Mouse (Mus musculus): ENCODE measurements around the gene N4bp2. TPM values are rescaled to one million over a fixed set of nuclear protein-coding genes. Genes with fewer than 3 reads are reported as not detected.

Gene N4bp2
- polyA plus RNA-seq, 1 experiment from 2014 or later = 31.9 TPM

GRCm38 (mm10) chr5:65781769-65782715 is 18.7 kb downstream of the N4bp2 start:
- no peaks in the 10 kb centered on the region for H3K9me3 ChIP-seq (replicated peaks)
- ATAC-seq (ENCODE audit: insufficient number of reproducible peaks, low FRiP score) = no peak
- H3K27me3 ChIP-seq (replicated peaks) = no peaks in the 10 kb centered on the region
- H3K36me3 ChIP-seq = peaks cover 44% of the 10 kb centered on the region
- no peak overlapping the region for H3K4me3 ChIP-seq
- H3K4me2 ChIP-seq = no peak overlapping the region
- no peaks in the 10 kb centered on the region for H3K4me1 ChIP-seq (replicated peaks)
- 82% methylated on average over 13 of the region's 13 CpGs for WGBS
- no peak overlapping the region for H3K9ac ChIP-seq
- H3K27ac ChIP-seq (ENCODE audit: poor library complexity, severe bottlenecking) = no peak overlapping the region

GRCm38 (mm10) chr5:65790604-65791225 is 27.4 kb downstream of the N4bp2 start:
- Histone ChIP-seq H3K4me3 (no peak overlapping the region), H3K27me3 (replicated peaks) (no peaks in the 10 kb centered on the region), H3K9me3 (replicated peaks) (no peaks in the 10 kb centered on the region), H3K9ac (no peak overlapping the region), H3K36me3 (peaks cover 49% of the 10 kb centered on the region), H3K4me1 (replicated peaks) (no peaks in the 10 kb centered on the region), H3K27ac (ENCODE audit: poor library complexity, severe bottlenecking) (no peak overlapping the region), H3K4me2 (no peak overlapping the region)
- ATAC-seq (ENCODE audit: insufficient number of reproducible peaks, low FRiP score) = no peak
- 78% methylated on average over 16 of the region's 16 CpGs for WGBS

DNA sequence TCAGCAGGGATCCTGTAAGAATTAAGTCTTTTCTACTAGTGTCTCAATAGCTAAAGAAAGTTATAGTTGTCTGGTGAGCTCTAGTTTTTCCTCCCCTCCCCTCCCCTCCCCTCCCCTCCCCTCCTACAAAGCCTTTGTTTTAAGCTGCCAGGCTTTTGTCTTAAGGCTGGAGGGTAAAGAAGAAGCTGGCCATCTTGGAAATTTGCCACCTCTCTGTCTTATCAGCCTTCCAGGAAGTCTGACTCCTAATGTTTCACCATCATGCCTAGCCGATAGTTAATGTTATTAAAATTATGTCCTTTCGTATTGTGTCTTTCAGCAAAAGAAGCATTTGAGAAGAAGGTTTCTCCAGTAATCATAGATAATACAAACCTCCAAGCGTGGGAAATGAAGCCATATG is 30.9 kb downstream of the N4bp2 start:
- H3K36me3 ChIP-seq = peaks cover 61% of the 10 kb centered on the region
- 76% methylated on average over 3 of the region's 3 CpGs for WGBS
- no peak for ATAC-seq (ENCODE audit: insufficient number of reproducible peaks, low FRiP score)

GRCm38 (mm10) chr5:65794702-65795101 is 31.4 kb downstream of the N4bp2 start:
- H3K4me3 ChIP-seq = no peak overlapping the region
- no peak overlapping the region for H3K9ac ChIP-seq
- no peak overlapping the region for H3K27ac ChIP-seq (ENCODE audit: poor library complexity, severe bottlenecking)
- H3K4me2 ChIP-seq = no peak overlapping the region
- no peaks in the 10 kb centered on the region for H3K27me3 ChIP-seq (replicated peaks)
- peaks cover 65% of the 10 kb centered on the region for H3K36me3 ChIP-seq
- WGBS = 81% methylated on average over 3 of the region's 3 CpGs
- H3K4me1 ChIP-seq (replicated peaks) = no peaks in the 10 kb centered on the region
- ATAC-seq (ENCODE audit: insufficient number of reproducible peaks, low FRiP score) = no peak
- H3K9me3 ChIP-seq (replicated peaks) = no peaks in the 10 kb centered on the region

More for the DNA sequence above, 30.9 kb downstream of the N4bp2 start:
- no peak overlapping the region for H3K4me3 ChIP-seq
- no peaks in the 10 kb centered on the region for H3K27me3 ChIP-seq (replicated peaks)
- no peak overlapping the region for H3K9ac ChIP-seq
- no peak overlapping the region for H3K27ac ChIP-seq (ENCODE audit: poor library complexity, severe bottlenecking)
- no peaks in the 10 kb centered on the region for H3K4me1 ChIP-seq (replicated peaks)
- H3K4me2 ChIP-seq = no peak overlapping the region
- H3K9me3 ChIP-seq (replicated peaks) = no peaks in the 10 kb centered on the region

- H3K36me3 ChIP-seq = peaks cover 64% of the 10 kb centered on the region
- H3K27me3 ChIP-seq (replicated peaks) = no peaks in the 10 kb centered on the region
- H3K9ac ChIP-seq = no peak overlapping the region
- no peak overlapping the region for H3K4me3 ChIP-seq
- H3K4me1 ChIP-seq (replicated peaks) = no peaks in the 10 kb centered on the region
- no peak overlapping the region for H3K4me2 ChIP-seq
- H3K9me3 ChIP-seq (replicated peaks) = no peaks in the 10 kb centered on the region
- ATAC-seq (ENCODE audit: insufficient number of reproducible peaks, low FRiP score) = no peak
- H3K27ac ChIP-seq (ENCODE audit: poor library complexity, severe bottlenecking) = no peak overlapping the region
- 84% methylated on average over 9 of the region's 9 CpGs for WGBS
Measured at GRCm38 (mm10) chr5:65795293-65795993, 32.1 kb downstream of the N4bp2 start.

- H3K27me3 ChIP-seq (replicated peaks) = no peaks in the 10 kb centered on the region
- no peak overlapping the region for H3K4me2 ChIP-seq
- no peak for ATAC-seq (ENCODE audit: insufficient number of reproducible peaks, low FRiP score)
- no peaks in the 10 kb centered on the region for H3K4me1 ChIP-seq (replicated peaks)
- no peak overlapping the region for H3K4me3 ChIP-seq
- H3K9me3 ChIP-seq (replicated peaks) = no peaks in the 10 kb centered on the region
- no peak overlapping the region for H3K27ac ChIP-seq (ENCODE audit: poor library complexity, severe bottlenecking)
- H3K36me3 ChIP-seq = peaks cover 61% of the 10 kb centered on the region
- WGBS = 94% methylated on average over 1 of the region's 1 CpGs
- no peak overlapping the region for H3K9ac ChIP-seq
Measured at GRCm38 (mm10) chr5:65795994-65796298, 32.6 kb downstream of the N4bp2 start.

DNA sequence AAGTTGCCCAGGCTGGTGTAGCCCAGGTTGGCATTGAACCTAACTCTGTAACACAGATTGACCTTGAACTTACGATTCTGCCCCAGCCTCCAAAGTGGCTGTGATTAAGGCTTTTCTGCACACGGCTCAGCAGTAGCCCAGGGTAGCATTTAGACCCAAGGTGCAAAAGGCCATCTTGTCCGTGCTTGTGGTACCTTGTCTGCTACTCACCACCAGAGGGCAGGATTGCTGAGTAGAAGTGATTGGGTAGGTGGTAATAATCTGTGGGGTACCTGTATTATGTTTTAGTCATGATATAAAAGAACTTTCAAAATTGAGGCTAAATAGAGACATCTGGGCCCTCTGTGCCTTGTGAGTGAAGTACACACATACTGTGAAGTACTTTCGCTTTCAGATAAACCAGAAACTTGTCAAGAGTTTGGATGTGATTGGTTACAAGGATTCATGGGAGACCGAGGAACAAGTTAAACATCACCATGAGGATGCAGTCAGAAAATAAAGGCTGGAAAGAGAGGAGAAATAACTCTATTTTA is 60.3 kb downstream of the N4bp2 start:
- Histone ChIP-seq H3K9me3 (replicated peaks) (no peaks in the 10 kb centered on the region), H3K4me1 (replicated peaks) (no peaks in the 10 kb centered on the region), H3K4me2 (no peak overlapping the region), H3K9ac (no peak overlapping the region), H3K27ac (ENCODE audit: poor library complexity, severe bottlenecking) (no peak overlapping the region), H3K27me3 (replicated peaks) (no peaks in the 10 kb centered on the region), H3K36me3 (peaks cover 64% of the 10 kb centered on the region), H3K4me3 (no peak overlapping the region)
- WGBS = 72% methylated on average over 5 of the region's 5 CpGs
- no peak for ATAC-seq (ENCODE audit: insufficient number of reproducible peaks, low FRiP score)

DNA sequence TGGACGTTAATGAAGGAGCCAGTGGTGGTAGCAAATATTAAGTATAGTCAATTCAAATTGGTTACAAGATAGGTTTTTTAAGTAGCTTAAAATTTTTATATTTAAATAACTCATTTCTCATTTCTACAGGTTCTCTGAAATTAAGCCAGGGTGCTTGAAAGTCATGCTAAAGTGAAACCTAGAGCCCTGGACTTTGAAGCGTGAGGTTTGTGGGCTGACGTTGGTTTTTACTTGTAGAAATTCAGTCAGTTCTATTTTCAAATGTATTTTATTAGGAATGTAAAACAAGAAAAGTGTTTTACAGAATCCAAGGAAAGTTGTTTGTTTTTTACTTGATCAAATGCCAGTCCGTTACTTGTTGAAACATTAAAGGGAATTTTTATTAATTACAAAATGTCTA is 63.2 kb downstream of the N4bp2 start:
- H3K4me1 ChIP-seq (replicated peaks) = no peaks in the 10 kb centered on the region; the same call in 1 of the 2 replicates
- no peak overlapping the region for H3K4me3 ChIP-seq
- no peak overlapping the region for H3K9ac ChIP-seq
- no peak for ATAC-seq (ENCODE audit: insufficient number of reproducible peaks, low FRiP score)
- 95% methylated on average over 4 of the region's 4 CpGs for WGBS
- no peaks in the 10 kb centered on the region for H3K27me3 ChIP-seq (replicated peaks)
- no peak overlapping the region for H3K4me2 ChIP-seq
- no peaks in the 10 kb centered on the region for H3K9me3 ChIP-seq (replicated peaks)
- H3K27ac ChIP-seq (ENCODE audit: poor library complexity, severe bottlenecking) = no peak overlapping the region
- H3K36me3 ChIP-seq = peaks cover 46% of the 10 kb centered on the region

DNA sequence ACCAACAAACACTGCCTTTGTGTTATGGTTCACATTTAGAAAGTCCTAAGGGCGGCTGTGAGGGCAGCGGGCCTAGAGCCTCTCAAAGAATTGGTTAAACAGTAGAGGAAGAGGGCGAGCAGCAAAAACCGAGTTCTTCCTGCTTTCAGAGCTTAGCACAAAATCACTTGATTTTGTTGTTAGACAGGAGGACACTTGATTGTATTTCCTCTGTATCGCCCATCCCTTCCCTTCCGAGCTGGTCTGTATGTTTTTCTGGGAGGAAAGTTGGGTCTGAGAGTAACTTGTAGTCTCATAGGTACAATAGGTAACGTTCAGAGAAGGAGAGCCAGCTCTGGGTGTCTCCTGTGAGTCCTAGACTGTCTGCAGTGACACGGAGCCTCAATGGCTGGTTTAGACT is 63.8 kb downstream of the N4bp2 start:
- peaks cover 41% of the 10 kb centered on the region for H3K36me3 ChIP-seq
- no peak overlapping the region for H3K4me2 ChIP-seq
- no peak for ATAC-seq (ENCODE audit: insufficient number of reproducible peaks, low FRiP score)
- no peak overlapping the region for H3K9ac ChIP-seq
- no peaks in the 10 kb centered on the region for H3K9me3 ChIP-seq (replicated peaks)
- WGBS = 89% methylated on average over 8 of the region's 8 CpGs
- peaks cover 3% of the 10 kb centered on the region for H3K4me1 ChIP-seq (replicated peaks)
- H3K27ac ChIP-seq (ENCODE audit: poor library complexity, severe bottlenecking) = no peak overlapping the region
- H3K4me3 ChIP-seq = no peak overlapping the region
- H3K27me3 ChIP-seq (replicated peaks) = no peaks in the 10 kb centered on the region

DNA sequence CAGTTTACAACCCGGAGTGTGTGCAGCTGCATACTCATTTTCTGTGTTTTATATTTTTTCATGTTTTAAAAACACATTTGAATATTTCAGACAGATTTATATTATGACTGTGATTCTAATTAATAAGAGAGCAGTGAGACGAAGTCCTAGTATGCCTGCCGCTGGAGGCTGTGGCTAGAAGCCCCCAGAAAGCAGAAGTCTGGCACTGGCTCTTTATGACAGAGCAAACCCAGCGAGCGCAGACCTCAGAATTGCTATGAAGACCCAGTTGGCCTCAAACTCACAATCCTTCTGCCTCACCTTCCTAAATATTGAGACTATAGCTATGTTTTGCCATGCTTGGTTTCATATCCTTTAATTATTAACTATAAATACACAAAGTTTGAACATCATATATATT is 64.9 kb downstream of the N4bp2 start:
- no peak overlapping the region for H3K4me3 ChIP-seq
- peaks cover 9% of the 10 kb centered on the region for H3K4me1 ChIP-seq (replicated peaks)
- H3K9me3 ChIP-seq (replicated peaks) = no peaks in the 10 kb centered on the region
- H3K4me2 ChIP-seq = no peak overlapping the region
- no peaks in the 10 kb centered on the region for H3K27me3 ChIP-seq (replicated peaks)
- peaks cover 31% of the 10 kb centered on the region for H3K36me3 ChIP-seq
- ATAC-seq (ENCODE audit: insufficient number of reproducible peaks, low FRiP score) = no peak
- no peak overlapping the region for H3K27ac ChIP-seq (ENCODE audit: poor library complexity, severe bottlenecking)
- no peak overlapping the region for H3K9ac ChIP-seq
- 94% methylated on average over 5 of the region's 5 CpGs for WGBS

DNA sequence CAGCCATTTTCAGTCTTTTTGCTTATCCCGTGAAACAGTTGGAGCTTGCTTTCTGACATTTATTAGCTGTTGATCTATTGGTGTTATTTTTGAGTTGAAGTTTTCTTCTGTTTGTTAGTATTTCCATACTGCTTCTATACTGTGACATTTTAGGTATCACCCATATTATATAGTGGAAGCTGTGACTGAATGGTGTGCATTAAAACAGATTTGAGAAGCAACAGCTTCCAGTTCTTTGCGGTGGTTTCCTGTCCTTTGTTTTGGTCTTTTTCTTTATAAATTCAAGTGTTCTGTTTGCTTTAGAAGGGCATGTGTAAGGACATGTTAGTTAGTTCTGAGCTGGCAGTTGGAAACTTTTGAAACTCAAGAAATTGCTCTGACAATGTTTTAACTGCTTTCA is 65.7 kb downstream of the N4bp2 start:
- Histone ChIP-seq H3K4me1 (replicated peaks) (peaks cover 9% of the 10 kb centered on the region), H3K27me3 (replicated peaks) (no peaks in the 10 kb centered on the region), H3K9ac (no peak overlapping the region), H3K9me3 (replicated peaks) (no peaks in the 10 kb centered on the region), H3K36me3 (peaks cover 25% of the 10 kb centered on the region), H3K27ac (ENCODE audit: poor library complexity, severe bottlenecking) (no peak overlapping the region), H3K4me2 (no peak overlapping the region), H3K4me3 (no peak overlapping the region)
- no peak for ATAC-seq (ENCODE audit: insufficient number of reproducible peaks, low FRiP score)
- WGBS = 81% methylated on average over 2 of the region's 2 CpGs
